Mouse (Mus musculus) left cerebral cortex, adult 2 months (tissue): ENCODE measurements around the gene Cntnap2. TPM values are rescaled to one million over a fixed set of nuclear protein-coding genes. Genes with fewer than 3 reads are reported as not detected.
"Not testable (repeated sequence)": the region's sequence is repeated elsewhere in the genome, so short reads cannot be mapped to it uniquely, and the experiment has no call there.

ENCODE experiments used
- DNase-seq, 2 experiments: peaks; one replicate each; pipeline ENCODE4 v3.0.0; 2021 to 2022; ENCODE audit warnings: low spot score in 2 of 2, mixed read lengths in 1 of 2; ENCODE audit errors: extremely low spot score in 1 of 2
- H3K27ac ChIP-seq: fragments of 200-600 bp; 2 replicates; pipeline ENCODE4 v1.8.1; 2022
- H3K4me3 ChIP-seq: fragments of 200-600 bp; 2 replicates; pipeline ENCODE4 v1.8.1; 2022
- CTCF ChIP-seq: fragments of 200-600 bp; IDR thresholded peaks from 2 replicates; pipeline ENCODE4 v1.8.1; 2022; ENCODE audit warnings: antibody characterized with exemption, mild to moderate bottlenecking, moderate library complexity
- intact Hi-C: fragments of 180-260 bp; cut with DNase I; formaldehyde crosslinking; loops from one replicate; pipeline ENCODE4 v1.15.1; 2025
- total RNA-seq, 2 experiments: library from RNA; stranded (reverse); gene quantifications; 2 replicates each; pipeline ENCODE4 v1.2.3; 2021

Cntnap2 gene
- total RNA-seq, 2 experiments from 2014 or later: 116 to 119 TPM

- DNase-seq: no peak
These were observed 2208.1 kb downstream of the Cntnap2 start for GRCm38 (mm10) chr6:47267236-47267635.

GRCm38 (mm10) chr6:47269455-47269854 lies 2210.3 kb downstream of the Cntnap2 start:
- intact Hi-C loops: no loop called here
- TF ChIP-seq CTCF: no peak

More at GRCm38 (mm10) chr6:47267236-47267635, 2208.1 kb downstream of the Cntnap2 start:
- intact Hi-C loops: no loop called here
- TF ChIP-seq CTCF: no peak
- no peak overlapping the region for H3K27ac ChIP-seq
- H3K4me3 ChIP-seq: no peak overlapping the region

GRCm38 (mm10) chr6:47271576-47271975 lies 2212.4 kb downstream of the Cntnap2 start:
- no peak for TF ChIP-seq CTCF
- no peak for DNase-seq
- intact Hi-C loops: no loop called here
- no peak overlapping the region for H3K4me3 ChIP-seq
- no peak overlapping the region for H3K27ac ChIP-seq

More at GRCm38 (mm10) chr6:47269455-47269854, 2210.3 kb downstream of the Cntnap2 start:
- H3K4me3 ChIP-seq: no peak overlapping the region
- DNase-seq: no peak
- H3K27ac ChIP-seq: no peak overlapping the region

GRCm38 (mm10) chr6:47272606-47273575 lies 2213.7 kb downstream of the Cntnap2 start:
- no peak for TF ChIP-seq CTCF
- Histone ChIP-seq H3K4me3 (no peak overlapping the region), H3K27ac (no peak overlapping the region)
- DNase-seq: no peak
- intact Hi-C loops: no loop called here

GRCm38 (mm10) chr6:47275065-47275464 lies 2215.9 kb downstream of the Cntnap2 start:
- no peak for TF ChIP-seq CTCF
- Histone ChIP-seq H3K27ac (no peak overlapping the region), H3K4me3 (no peak overlapping the region)
- DNase-seq: no peak
- intact Hi-C loops: no loop called here

- TF ChIP-seq CTCF: no peak
- DNase-seq: no peak
- no peak overlapping the region for H3K4me3 ChIP-seq
- intact Hi-C loops: no loop called here
- no peak overlapping the region for H3K27ac ChIP-seq
These were observed 2220.0 kb downstream of the Cntnap2 start for GRCm38 (mm10) chr6:47279183-47279582.

- DNase-seq: no peak
- TF ChIP-seq CTCF: no peak
- H3K4me3 ChIP-seq: no peak overlapping the region
- H3K27ac ChIP-seq: no peak overlapping the region
- intact Hi-C loops: no loop called here
These were observed 2222.4 kb downstream of the Cntnap2 start for GRCm38 (mm10) chr6:47281584-47281983.

- H3K27ac ChIP-seq: no peak overlapping the region
- intact Hi-C loops: no loop called here
- no peak for DNase-seq
- TF ChIP-seq CTCF: peak; percentile 11
- no peak overlapping the region for H3K4me3 ChIP-seq
These were observed 2225.6 kb downstream of the Cntnap2 start for GRCm38 (mm10) chr6:47284794-47285193.

GRCm38 (mm10) chr6:47285742-47286141 lies 2226.6 kb downstream of the Cntnap2 start:
- Histone ChIP-seq H3K4me3 (no peak overlapping the region), H3K27ac (no peak overlapping the region)
- no peak for TF ChIP-seq CTCF
- intact Hi-C loops: no loop called here
- no peak for DNase-seq

- H3K27ac ChIP-seq, DNase-seq, intact Hi-C loops, H3K4me3 ChIP-seq: not testable (repeated sequence)
These were observed 2227.2 kb downstream of the Cntnap2 start for GRCm38 (mm10) chr6:47286247-47286967.

- no peak for DNase-seq
- TF ChIP-seq CTCF: no peak
- no peak overlapping the region for H3K4me3 ChIP-seq
- intact Hi-C loops: no loop called here
- no peak overlapping the region for H3K27ac ChIP-seq
These were observed 2228.6 kb downstream of the Cntnap2 start for GRCm38 (mm10) chr6:47287722-47288121.

GRCm38 (mm10) chr6:47291973-47292372 lies 2232.8 kb downstream of the Cntnap2 start:
- no peak for TF ChIP-seq CTCF
- no peak overlapping the region for H3K4me3 ChIP-seq
- intact Hi-C loops: no loop called here
- no peak overlapping the region for H3K27ac ChIP-seq
- no peak for DNase-seq
